18 mouse cellular contexts compared by ENCODE assay signal in the genomic region with DNA sequence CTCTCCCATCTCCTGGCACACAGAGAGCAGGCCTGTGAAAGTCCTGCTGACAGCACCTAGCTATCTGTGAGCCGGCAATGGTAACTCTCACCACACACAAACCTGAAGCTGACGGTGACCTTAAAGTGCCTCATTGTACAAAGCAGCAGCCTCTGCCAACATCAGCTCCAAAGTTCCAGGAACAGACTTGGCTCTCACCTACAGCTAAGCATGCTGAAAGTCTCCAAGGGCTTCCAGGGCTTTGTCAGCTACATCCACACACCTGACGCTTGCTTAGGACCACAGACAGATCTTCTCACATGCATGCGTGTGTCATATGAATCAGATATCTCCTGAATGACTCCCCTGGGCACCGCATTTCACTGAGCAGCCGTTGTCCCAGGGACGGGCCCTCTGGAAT. TPM values are rescaled to one million over a fixed set of nuclear protein-coding genes. Genes with fewer than 3 reads are reported as not detected.
DNase-seq lines count a peak whose midpoint lies in the region; ATAC-seq lines count a peak whose summit lies in the region.
"Had no signal": no experiment of that assay in that cellular context is flagged by ENCODE, and none has a peak within 500 bp of the region (broad histone marks: within the 10 kb centered on the region; RNA-seq: fewer than 3 reads in every experiment).

No protein-coding gene starts in this region.

- no peaks in the 10 kb centered on the region for H3K36me3 ChIP-seq in kidney, embryonic 15.5 days
- no peaks in the 10 kb centered on the region for H3K36me3 ChIP-seq in heart, embryonic 10.5 days
- H3K36me3 ChIP-seq: embryonic facial prominence, embryonic 13.5 days; forebrain, embryonic 10.5 days; hindbrain, embryonic 10.5 days; neural tube, embryonic 15.5 days had no signal

- H3K4me3 ChIP-seq in kidney, embryonic 15.5 days (replicated peaks), result no peak overlapping the region
- no peak overlapping the region for H3K4me3 ChIP-seq in heart, embryonic 10.5 days
- H3K4me3 ChIP-seq: embryonic facial prominence, embryonic 13.5 days; forebrain, embryonic 10.5 days; hindbrain, embryonic 10.5 days; neural tube, embryonic 15.5 days had no signal

- peaks cover 28% of the 10 kb centered on the region; the same call in 1 of the 2 replicates for H3K27me3 ChIP-seq in kidney, embryonic 15.5 days
- H3K27me3 ChIP-seq in heart, embryonic 10.5 days (ENCODE audit: insufficient read depth, poor library complexity, severe bottlenecking), result peaks cover 7% of the 10 kb centered on the region; the same call in 1 of the 2 replicates
- H3K27me3 ChIP-seq: embryonic facial prominence, embryonic 13.5 days; neural tube, embryonic 15.5 days had no signal

- no peak overlapping the region for H3K9ac ChIP-seq in kidney, embryonic 15.5 days
- H3K9ac ChIP-seq: embryonic facial prominence, embryonic 13.5 days; liver, embryonic 14.5 days; neural tube, embryonic 15.5 days had no signal

- intact Hi-C loops in heart, postnatal 14 days (cut with DNase I), result loop anchor here (5.0 kb wide), 1 partner anchor 42 kb away; the partner anchor contains the start of gene Adrb1

- H3K4me2 ChIP-seq in kidney, embryonic 15.5 days, result no peak overlapping the region
- H3K4me2 ChIP-seq: embryonic facial prominence, embryonic 13.5 days; neural tube, embryonic 15.5 days had no signal

- no peak overlapping the region for H3K27ac ChIP-seq in kidney, embryonic 15.5 days
- peak overlapping the region; percentile 42 for H3K27ac ChIP-seq in heart, embryonic 10.5 days
- H3K27ac ChIP-seq: embryonic facial prominence, embryonic 13.5 days; forebrain, embryonic 10.5 days; hindbrain, embryonic 10.5 days; kidney, postnatal 0 days; liver, embryonic 14.5 days; neural tube, embryonic 15.5 days had no signal

- 79% methylated on average over 7 of the region's 7 CpGs for WGBS in kidney, embryonic 15.5 days
- WGBS in heart, embryonic 10.5 days, result 44% methylated on average over 7 of the region's 7 CpGs

- peaks cover 33% of the 10 kb centered on the region for H3K4me1 ChIP-seq in kidney, embryonic 15.5 days
- H3K4me1 ChIP-seq in heart, embryonic 10.5 days, result peaks cover 46% of the 10 kb centered on the region
- H3K4me1 ChIP-seq: forebrain, embryonic 10.5 days had no signal

- peak; percentile 30 for DNase-seq in kidney, adult 9 months
- DNase-seq in heart, adult 11 months, result peak; percentile 96
- DNase-seq in heart, embryonic 10.5 days (ENCODE audit: low spot score), result no peak
- DNase-seq in heart, postnatal 14 days, result peak; percentile 32 to 58
- DNase-seq in cerebellum, adult 11 months, result no peak
- no peak for DNase-seq in cerebellum, adult 9-10 months
- DNase-seq in spleen, adult 18-20 months, result no peak
- DNase-seq: adrenal gland, postnatal 25 days; layer of hippocampus, adult 9-11 months had no signal

- ATAC-seq in kidney, embryonic 15.5 days (replicated peaks; ENCODE audit: low FRiP score), result no peak

- no peaks in the 10 kb centered on the region for H3K9me3 ChIP-seq in kidney, embryonic 15.5 days (replicated peaks)
- H3K9me3 ChIP-seq in heart, embryonic 10.5 days, result no peaks in the 10 kb centered on the region
- H3K9me3 ChIP-seq: embryonic facial prominence, embryonic 13.5 days; forebrain, embryonic 10.5 days; hindbrain, embryonic 10.5 days; neural tube, embryonic 15.5 days had no signal

RNA-seq across cellular contexts. Expression of gene Adrb1, which starts 42.0 kb away (rescaled TPM):
- 0.23 and 0.36 TPM in 2 replicates for polyA plus RNA-seq in kidney, embryonic 15.5 days (2015; fragmentation: Nextera tagmentation; extraction: Ambion mirVana)
- 0.65 and 1.3 TPM in 2 replicates for polyA plus RNA-seq in heart, embryonic 10.5 days (2016; fragmentation: Nextera tagmentation; extraction: Ambion mirVana)
- 10 to 100 TPM; 23.2 to 24.2 TPM for total RNA-seq in heart, postnatal 14 days (2021)
- total RNA-seq: common myeloid progenitor, adult 5-6 weeks; MEL had no signal

Comparison
In these comparisons a context has a peak if more than half of its experiments do, and no peak if none do; other contexts are left out.
1. DNase-seq: peak in kidney, adult 9 months (single experiment), heart, adult 11 months (single experiment) and heart, postnatal 14 days (2 of 2); none in heart, embryonic 10.5 days (single experiment), cerebellum, adult 11 months (single experiment), cerebellum, adult 9-10 months (single experiment) and spleen, adult 18-20 months (0 of 2).